Mouse (Mus musculus): ENCODE results near the gene Acpp. TPM values are rescaled to one million over a fixed set of nuclear protein-coding genes. Genes with fewer than 3 reads are reported as not detected.

Acpp gene
- polyA plus RNA-seq, 1 experiment: 5.1 TPM

- no peak for DNase-seq (ENCODE audit: low spot score)
Observed at GRCm38 (mm10) chr9:104254408-104255180, 83.0 kb downstream of the Acpp start.

- no peak for DNase-seq (ENCODE audit: low spot score)
Observed at GRCm38 (mm10) chr9:104252637-104253036, 84.9 kb downstream of the Acpp start.

- DNase-seq (ENCODE audit: low spot score): no peak
Observed at GRCm38 (mm10) chr9:104251687-104252086, 85.9 kb downstream of the Acpp start.

GRCm38 (mm10) chr9:104251111-104251510, 86.4 kb downstream of the Acpp start:
- no peak for DNase-seq (ENCODE audit: low spot score)

GRCm38 (mm10) chr9:104247307-104247987, 90.1 kb downstream of the Acpp start:
- no peak for DNase-seq (ENCODE audit: low spot score)

GRCm38 (mm10) chr9:104243799-104244466, 93.6 kb downstream of the Acpp start:
- DNase-seq (ENCODE audit: low spot score): no peak

- no peak for DNase-seq (ENCODE audit: low spot score)
Observed at GRCm38 (mm10) chr9:104240146-104240545, 97.4 kb downstream of the Acpp start.

- DNase-seq (ENCODE audit: low spot score): no peak
Observed at GRCm38 (mm10) chr9:104239076-104239475, 98.5 kb downstream of the Acpp start.

Other genes starting within 250 kb of the Acpp start
- 5.1 and 6.4 TPM in 2 replicates for gene Ackr4, start 210.8 kb downstream of the Acpp start, polyA plus RNA-seq (2012; rRNA removed)
- 38.8 and 46.8 TPM in 2 replicates for gene Dnajc13, start 74.8 kb downstream of the Acpp start, polyA plus RNA-seq (2012; rRNA removed)
- not detected in 2 replicates for gene Cpne4, start 209.5 kb upstream of the Acpp start, polyA plus RNA-seq (2012; rRNA removed)

Data from urinary bladder, adult 2 months (tissue).